Mouse (Mus musculus): ENCODE measurements around the gene Upf3a.
"Not testable (repeated sequence)": the region's sequence is repeated elsewhere in the genome, so short reads cannot be mapped to it uniquely, and the experiment has no call there.

Upf3a gene

DNA sequence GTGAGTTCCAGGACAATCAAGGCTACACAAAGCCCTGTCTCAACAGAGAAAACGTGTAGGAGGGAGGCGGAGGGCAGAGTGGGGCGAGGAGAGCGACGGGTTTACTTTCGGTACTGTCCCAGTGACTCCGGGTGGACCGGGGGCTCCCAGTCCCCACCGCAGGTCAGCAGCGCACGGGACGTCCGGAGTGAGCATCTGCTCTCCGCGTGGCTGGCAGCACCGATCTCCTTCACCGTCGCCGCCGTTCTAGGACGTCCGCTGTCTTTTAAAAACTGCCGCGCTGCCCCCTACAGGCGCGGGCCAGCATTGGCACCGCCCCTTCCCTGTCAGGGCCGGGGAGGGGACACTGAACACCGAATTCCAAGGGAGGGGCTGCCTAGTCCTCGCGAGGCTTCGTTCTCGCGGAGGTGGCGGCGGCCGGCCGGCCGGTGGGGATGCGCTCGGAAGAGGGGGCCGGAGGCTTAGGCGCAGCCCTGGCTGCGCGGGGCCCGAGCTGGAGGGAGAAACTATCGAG is at the start of gene Upf3a:
Upf3a (plus strand) TSS at position 366 of the 514 bp plus-strand sequence.
- DNase-seq (ENCODE audit: low spot score in 2 of 2) = peak; percentile 91 to 94

DNA sequence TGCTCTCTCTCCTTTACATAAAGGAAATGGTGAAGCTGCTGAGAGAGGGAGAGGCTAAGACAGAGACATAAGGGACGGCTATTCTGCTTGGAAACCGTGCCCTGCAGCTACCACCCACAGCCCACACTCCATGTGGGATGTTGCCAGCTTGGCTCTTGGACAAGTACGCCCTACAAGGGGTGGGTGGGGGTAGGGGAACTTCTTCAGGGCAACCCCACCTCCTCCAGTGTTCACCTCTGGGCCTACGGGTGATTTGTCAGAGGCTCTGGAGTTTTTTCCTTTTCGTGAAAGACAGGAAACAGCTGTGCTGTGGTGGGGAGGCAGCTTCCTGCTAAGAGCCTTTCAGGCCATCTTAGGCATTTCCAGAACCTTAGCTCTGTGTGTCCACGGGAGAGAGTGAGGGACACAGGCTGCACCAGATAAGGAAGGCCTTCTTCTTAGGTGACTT is 45.1 kb upstream of the Upf3a start:
- DNase-seq (ENCODE audit: low spot score in 2 of 2) = peak; percentile 45 to 51

DNA sequence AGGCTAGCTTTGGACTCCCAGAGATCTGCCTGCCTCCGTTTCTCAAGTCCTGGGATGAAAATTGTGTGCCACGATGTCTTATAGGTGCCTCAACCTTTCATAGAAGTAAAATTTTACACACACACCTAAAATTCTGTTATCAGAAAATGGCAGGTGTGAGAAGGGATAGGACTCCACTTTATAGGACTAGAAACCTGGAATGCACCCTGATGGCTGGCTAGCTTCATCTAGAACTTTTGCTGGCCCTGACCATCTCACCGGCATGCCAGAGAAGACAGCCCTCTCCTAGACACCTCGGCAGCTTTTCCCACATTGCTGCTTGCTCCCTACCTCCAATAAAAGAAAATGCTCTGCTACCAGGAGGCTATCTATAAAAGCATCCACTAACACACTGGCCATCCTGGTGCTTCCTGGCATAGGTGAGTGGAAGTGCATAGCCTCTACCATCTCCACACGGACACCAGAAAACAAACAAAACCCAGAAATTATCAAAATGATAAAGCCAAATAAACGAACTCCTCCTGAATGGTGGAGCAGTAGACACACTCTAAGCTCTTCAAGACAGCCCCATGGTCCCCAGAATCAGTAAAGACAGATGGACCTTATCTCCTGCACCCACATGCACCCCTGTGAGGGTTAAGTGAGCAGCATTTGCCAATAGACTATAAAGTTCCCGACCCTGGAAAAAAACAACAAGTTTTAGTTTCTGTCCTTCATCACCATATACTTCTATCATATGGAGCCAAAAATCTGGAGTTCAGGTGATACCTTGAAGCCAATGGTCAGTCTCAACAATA is 44.4 kb upstream of the Upf3a start:
- peak; percentile 42 to 74 for DNase-seq (ENCODE audit: low spot score in 2 of 2)

DNA sequence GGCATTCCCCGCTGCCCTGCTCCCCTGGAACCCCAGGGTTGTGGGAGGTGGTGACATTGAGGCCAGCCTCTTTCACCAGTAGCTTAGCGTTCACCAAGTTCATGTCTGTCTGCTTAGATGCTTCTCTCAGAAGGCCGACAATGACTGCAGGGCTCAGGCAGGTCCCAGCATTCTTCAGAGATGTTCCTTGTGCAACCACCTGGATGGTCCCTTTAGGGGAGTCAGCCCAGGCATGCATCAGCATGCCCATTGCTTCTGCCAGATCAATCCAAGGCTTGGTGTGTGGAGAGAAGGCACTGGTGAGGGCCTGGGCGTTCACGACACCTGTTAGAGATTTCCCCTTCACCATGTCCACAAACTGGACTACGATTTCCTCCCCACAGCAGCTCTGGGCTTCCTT is 39.2 kb upstream of the Upf3a start:
- DNase-seq (ENCODE audit: low spot score in 2 of 2) = not testable (repeated sequence)

DNA sequence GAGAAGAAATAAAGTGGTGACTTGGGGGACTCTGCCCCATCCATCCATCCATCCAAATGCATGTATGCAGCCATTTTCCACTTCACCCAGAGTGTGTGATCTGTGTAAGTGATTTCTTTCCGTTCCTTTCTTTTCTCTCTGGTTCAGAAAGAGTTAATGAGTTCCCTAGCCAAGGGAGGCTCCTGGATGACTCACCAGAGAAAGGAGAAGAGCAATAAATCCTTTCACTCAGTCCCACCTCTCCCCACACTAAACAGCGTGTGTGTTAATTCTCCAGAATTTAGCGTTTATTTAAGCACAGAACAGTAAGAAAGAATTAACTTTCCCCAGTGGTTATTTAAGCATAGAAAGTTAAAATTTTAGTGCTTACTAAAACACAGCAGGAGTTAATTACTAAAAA is 37.8 kb upstream of the Upf3a start:
- no peak for DNase-seq (ENCODE audit: low spot score in 2 of 2)

DNA sequence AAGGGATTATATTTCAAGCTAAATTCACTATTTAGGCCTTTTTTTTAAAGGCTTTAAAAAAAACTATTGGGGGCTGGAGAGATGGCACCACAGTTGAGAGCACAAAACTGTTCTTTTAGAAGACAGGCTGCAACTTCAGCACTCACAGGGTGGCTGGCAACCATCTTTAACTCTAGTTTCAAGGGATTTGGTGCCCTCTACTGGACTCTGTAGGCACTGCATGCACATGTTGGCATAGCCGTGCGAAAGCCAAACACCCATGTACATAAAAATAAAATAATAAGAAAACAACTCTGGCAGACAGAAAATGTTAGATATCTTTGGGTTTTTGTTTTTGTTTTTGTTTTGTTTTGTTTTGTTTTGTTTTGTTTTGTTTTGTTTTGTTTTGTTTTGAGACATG is 31.7 kb upstream of the Upf3a start:
- peak; percentile 84 to 91 for DNase-seq (ENCODE audit: low spot score in 2 of 2)

DNA sequence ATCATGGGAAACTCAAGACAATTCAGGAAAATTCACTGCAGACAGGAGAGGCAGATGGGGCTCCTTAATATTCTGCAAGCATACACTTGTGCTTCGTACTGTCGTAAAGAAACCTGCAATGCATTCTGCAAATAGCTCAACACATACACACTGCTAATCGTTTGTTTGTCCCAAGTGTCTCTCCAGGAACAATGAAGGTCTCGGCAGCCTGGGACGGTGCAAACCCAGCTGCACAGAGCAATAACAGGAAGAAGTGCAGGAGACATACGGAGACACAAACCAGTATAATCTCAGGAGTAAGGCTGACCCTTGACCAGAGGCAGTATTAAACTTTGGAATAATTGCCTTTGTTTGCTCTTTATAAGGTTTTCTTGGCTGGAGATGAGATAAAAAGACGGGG is 28.9 kb upstream of the Upf3a start:
- DNase-seq (ENCODE audit: low spot score in 2 of 2) = no peak

DNA sequence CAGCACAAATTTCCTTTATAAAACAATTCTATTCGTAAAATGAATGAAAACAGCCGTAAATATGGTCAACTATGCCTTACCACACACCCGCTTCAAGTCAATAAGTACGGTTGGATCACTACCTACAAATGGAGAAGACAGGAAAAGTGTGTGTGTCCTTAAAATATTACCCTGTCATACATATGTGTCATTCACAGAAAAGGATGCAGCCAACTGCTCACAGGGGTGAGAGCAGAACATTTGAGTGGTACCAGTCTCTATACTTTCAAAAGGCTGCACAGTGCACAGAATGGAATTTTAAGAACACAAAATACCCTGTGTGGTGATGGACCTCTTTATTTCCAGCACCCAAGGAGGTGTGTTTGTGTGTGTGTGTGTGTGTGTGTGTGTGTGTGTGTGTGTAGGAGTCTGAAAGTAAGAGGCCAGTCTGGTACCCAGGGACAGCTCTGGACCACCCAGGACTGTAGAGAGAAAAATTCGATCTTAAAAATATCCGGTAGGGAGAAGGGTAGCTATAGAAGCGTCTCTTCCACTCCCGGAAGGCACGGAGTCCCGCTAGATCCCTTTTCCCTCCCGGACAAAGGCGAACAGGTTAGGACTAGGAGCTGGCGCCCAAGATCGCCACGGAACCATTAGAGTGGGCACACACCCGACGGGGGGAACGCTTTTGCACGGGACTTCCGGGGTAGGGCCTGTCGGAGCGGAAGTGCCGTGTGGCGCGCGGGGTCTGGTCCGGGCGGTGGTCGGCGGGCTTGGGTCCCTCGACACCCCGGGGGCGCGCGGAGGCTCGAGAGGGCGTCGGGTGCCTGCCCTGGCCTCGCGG is 28.2 kb upstream of the Upf3a start, which contains the start of gene Cdc16:
Cdc16 (plus strand) TSS at position 695 of the 823 bp plus-strand sequence.
- peak; percentile 91 for DNase-seq (ENCODE audit: low spot score in 2 of 2)

DNA sequence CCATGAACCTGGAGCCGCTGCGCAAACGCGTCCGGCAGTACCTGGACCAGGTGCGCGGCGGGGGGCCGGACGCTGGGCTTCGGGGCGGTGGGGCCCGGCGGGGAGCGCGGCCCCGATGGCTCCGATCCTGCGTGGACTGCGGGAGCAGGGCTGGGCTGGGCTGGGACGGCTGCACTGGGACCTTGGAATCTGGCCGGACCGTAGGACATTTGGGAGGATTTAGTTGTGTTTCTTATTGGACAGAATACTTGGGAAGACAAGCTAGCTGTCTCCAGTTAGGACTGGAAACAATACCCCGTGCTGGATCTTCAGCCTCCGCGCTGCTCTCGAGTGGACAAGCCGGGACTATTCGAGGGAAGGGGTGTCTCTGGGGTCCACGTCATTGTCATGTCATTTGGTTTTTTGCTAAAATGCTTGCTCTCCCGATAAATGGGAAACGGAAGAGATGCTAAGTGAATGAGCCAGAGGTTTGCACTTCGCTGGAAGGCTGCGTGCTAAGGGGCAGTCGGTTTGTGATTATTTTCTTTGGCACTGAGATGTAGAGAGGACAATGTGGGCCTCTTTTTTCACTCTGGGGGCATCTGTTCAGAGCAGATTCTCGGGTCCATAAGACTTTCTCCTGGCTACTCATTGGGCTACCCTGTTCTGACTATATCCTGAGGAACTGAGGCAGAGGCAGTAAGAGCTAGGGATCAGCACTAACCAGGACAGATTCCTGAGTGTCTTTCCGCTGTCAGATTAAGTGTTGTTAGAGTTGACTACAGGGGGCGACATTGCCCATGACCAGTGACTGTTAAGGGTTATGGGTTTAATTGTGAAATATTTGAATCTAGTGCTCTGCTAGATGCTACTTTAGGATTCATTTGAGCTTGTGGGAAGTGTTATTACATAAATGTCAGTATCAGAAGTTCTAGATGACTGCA is 27.3 kb upstream of the Upf3a start:
- peak; percentile 47 to 74 for DNase-seq (ENCODE audit: low spot score in 2 of 2)

DNA sequence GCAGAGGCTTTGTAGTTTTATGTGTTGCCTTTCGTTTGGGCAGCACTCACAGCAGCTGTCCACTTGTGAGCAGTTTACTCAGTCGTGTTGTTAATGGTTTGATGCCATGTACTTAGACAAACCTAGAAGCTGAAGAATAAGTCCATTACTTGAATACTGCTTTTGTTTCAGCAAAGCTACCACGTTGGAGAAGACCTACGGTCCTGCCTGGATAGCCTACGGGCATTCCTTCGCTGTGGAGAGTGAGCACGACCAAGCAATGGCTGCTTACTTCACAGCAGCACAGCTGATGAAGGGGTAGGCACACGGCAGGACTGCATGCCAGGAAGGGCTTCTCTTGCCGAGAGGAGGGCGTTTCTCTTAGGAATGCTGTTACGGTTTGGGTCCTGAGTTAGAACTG is 16.2 kb upstream of the Upf3a start:
- no peak for DNase-seq (ENCODE audit: low spot score in 2 of 2)

DNA sequence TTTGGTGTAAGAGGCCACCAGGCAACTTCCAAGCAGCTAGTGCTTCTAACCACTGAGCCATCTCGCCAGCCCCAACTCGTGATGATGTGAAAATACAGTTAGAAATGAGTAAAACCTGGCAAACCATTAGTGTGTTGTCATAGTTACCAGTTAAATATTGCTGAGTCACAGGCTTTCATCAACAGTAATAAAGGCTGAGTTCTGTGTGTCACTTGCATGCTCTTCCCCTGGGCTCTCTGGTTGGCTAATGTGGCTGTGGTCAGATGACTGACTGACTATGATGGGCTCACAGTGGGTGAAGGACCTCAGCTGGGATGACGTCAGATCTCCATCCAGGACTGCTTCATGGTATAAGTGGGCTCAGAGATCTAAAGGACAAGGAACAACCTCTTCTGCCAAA is 4.9 kb upstream of the Upf3a start:
- DNase-seq (ENCODE audit: low spot score in 2 of 2) = no peak

DNA sequence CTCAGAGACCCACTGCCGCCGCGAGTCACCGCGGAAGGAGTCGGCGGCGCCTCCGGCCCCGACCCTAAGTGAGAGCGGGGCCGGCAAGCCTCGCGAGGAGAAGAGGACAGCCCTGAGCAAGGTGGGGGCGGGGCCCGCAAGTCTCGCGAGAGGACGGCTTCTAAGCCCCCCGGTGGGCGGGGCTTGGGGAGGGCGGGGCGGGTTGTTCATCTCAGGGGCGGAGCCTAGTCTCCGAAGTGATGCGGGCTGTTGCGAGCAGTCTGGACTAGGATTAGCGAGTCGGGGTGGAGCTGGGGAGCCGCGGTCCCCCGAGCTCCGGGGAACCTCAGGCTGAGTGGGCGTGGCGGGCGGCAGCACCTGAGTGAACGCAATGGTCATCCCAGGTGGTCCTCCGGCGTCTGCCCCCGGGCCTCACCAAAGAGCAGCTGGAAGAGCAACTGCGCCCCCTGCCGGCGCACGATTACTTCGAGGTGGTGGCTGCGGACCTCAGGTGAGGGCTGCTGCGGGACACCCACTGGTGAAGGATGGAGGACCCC is 417 bp downstream of the Upf3a start:
- peak; percentile 98 to 99 for DNase-seq (ENCODE audit: low spot score in 2 of 2)

DNA sequence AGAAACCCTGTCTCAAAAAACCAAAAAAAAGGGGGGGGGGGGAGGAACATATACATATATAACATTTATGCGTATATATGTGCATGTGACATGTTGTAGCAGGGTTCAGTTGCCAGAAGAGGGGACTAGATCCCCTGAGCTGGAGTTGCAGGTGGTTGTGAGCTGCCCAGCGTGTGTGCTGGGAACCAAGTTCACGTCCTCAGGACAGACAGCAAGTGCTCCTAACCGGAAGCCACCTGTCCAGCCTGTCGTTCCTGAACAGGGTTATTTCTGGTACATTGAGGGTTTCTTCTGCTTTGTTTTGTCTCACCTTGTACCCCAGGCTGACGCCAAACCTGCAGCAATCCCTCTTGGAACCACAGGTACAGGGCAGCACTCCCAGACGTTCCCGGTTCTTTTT is 4.2 kb downstream of the Upf3a start:
- no peak for DNase-seq (ENCODE audit: low spot score in 2 of 2)

DNA sequence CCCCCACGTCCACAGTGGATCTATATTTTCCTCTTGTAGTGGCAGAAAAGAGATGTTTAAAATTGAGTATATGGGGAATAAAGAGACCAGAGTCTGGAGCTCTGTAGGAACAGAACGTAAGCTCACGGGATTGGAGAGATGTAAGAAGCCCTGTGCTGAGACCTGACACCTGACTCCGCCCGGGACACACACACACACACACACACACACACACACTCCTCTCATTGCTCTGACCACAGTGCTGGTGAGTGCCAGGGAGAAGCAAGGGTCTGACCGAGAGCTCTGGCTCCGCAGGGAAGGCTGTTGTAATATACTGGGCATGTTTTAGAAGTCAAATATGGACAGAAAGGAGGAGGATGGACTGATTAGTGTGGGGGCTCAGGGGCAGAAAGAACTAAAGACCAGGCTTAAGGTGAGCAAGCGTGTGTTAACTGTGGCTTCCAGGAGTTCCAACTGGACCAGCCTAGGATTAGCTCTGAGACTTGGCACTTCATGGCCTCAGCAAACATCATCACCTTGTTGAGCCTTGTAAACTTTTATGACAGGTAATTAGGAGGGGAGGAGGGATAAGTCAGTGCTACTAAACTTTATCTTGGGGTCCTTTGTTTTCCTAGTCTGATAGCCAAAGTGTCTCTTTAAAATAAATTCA is 7.8 kb downstream of the Upf3a start:
- no peak for DNase-seq (ENCODE audit: low spot score in 2 of 2)

DNA sequence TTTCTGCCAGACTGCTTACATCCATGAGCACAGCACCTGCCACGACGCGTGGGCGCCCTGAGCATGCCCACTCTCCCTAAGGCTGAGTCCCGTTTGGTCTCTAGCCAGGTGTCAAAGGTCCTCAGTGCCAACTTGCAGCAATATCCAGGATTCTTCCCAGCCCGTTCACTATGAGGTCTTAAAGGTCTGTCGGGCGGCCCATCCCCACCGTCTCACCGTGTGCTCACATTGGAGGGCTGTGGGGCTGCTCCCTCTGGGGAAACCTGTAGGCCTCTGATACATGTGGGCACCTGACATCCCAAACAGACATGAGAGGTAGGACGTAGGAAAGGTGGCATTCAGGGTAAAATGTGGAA is 8.3 kb downstream of the Upf3a start:
- no peak for DNase-seq (ENCODE audit: low spot score in 2 of 2)

DNA sequence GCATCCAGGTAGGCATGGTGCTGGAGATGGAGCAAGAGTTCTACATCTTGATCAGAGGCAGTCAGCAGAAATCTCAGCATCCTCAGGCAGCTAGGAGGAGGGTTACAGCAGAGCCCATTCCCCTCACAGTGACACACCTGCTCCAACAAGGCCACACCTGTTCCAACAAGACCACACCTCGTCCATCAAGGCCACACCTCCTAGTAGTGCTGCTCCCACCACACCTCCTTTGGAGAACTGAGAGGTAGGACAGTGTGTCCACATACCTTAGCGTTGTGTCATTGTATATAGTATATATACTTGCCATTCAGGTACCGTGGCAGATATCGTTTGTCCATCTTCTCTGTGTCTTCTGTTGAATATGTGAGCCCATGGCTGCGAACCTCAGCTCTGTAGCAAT is 12.3 kb downstream of the Upf3a start:
- no peak for DNase-seq (ENCODE audit: low spot score in 2 of 2)

DNA sequence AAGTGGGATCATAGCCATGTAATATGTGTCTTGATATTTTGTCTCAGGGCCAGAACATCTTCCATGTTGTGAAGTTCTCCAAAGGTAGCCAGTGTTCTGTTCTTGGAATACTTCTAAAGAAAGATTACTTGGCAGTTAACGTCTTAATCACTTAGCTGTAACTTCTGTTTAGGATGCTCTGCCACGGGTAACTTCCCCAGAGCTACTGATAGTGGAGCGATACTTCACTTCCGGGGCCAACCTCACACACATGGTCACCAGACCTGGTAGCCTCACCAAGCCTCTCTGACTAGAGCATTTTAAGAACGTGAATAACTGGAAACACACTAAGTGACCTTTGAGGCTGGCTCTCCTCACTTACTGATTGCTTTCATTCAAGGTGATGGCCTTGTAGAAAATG is 14.2 kb downstream of the Upf3a start:
- no peak for DNase-seq (ENCODE audit: low spot score in 2 of 2)

DNA sequence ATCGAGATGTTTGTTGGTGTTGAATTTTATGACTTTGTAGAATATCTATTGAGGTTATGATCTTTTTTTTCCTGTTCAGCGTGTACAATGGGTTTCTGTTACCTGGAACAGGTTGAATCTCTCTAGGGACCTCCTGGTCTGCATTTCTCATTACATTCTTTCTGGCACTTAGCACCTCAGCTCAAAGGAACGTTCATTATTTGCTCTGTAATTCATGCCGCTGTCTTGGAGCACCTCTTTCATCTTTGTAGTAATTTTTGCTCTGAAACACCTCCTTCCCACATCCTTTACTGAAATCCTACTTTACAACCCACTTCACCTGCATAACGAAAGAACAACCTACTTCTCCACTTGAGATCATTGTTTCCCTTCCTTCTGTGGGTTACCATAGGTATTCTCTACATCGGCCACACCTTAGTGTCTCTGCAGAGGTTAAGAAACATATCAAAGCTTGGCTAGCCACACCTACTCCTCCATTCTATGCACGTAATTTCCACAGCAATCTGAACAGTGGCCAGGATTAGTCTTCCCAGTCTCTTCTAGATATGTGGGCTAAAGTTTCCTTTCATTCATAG is 43.3 kb downstream of the Upf3a start:
- DNase-seq (ENCODE audit: low spot score in 2 of 2) = no peak

DNA sequence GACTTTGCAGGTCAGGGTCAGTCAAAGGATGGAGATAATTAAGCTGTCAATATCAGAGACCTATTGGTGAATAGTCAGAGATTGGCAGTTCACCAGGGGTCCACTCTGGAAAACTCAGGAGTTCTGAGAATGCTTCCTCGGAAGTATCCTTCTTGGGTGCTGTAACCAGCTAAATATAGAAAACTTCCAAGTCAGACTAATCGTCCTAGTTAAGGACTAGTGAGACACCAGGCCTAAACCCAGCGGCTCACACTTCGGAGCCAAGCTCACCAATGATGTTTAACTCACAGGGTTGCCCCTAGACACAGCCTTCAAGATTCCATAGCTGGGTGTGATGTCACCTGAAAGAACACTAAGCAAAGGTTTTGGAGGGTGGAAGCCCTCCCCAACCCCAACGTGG is 52.9 kb downstream of the Upf3a start, which contains the start of gene AF366264:
AF366264 (minus strand) TSS at position 101 of the 400 bp plus-strand sequence.
- DNase-seq (ENCODE audit: low spot score in 2 of 2) = not testable (repeated sequence)

DNA sequence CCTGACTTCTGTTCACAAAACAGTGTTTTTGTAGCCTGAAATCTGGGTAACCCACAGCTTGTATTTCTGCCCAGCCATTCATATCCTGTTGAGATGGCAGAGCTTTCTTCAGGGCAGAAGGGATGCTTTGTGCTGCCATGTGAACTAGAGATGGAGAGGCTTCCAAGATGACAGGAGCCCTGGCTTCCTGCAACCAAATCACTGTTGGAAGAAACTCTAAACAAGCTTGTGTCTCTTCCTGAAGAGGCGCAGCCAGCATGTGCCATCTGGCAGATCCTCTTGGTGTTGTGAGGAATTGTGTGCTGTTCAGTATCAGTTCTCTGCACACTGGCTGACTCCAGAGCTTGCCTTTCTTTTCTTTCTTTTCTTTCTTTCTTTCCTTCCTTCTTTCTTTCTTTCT is 57.9 kb downstream of the Upf3a start:
- DNase-seq (ENCODE audit: low spot score in 2 of 2) = not testable (repeated sequence)

Data from spleen, postnatal 10 days (tissue).